Mouse (Mus musculus) erythroblast, embryonic 14.5 days (primary cell): ENCODE measurements around the gene Plxnc1.

Experiments
- GATA1 ChIP-seq: IDR thresholded peaks from 2 replicates; pipeline ENCODE4 v1.6.1; 2012; ENCODE audit warnings: low read length, inconsistent platforms, mixed read lengths
- TAL1 ChIP-seq: IDR thresholded peaks from 3 replicates; pipeline ENCODE4 v1.6.1; 2012; ENCODE audit warnings: low read length, inconsistent platforms, mixed read lengths

GRCm38 (mm10) chr10:94992127-94992526 is 47.5 kb upstream of the Plxnc1 start:
- TF ChIP-seq GATA1 (no peak), TAL1 (no peak)
